Mouse (Mus musculus) left cerebral cortex, adult 18-20 months (tissue): ENCODE results near the gene Hhat. TPM values are rescaled to one million over a fixed set of nuclear protein-coding genes. Genes with fewer than 3 reads are reported as not detected.
A peak's percentile ranks its signal among the peaks of the same experiment; 100 is the strongest.

ENCODE experiments used
- DNase-seq, 2 experiments: peaks; one replicate each; pipeline ENCODE4 v3.0.0; 2021 to 2022; ENCODE audit warnings: low spot score in 2 of 2, mixed read lengths in 1 of 2
- long read RNA-seq, 2 experiments: library from polyadenylated mRNA; stranded (forward); transcript quantifications; one replicate each; pipeline ENCODE4 v2.0.0; 2021
- total RNA-seq, 2 experiments: library from RNA; stranded (reverse); gene quantifications; 2 replicates each; pipeline ENCODE4 v1.2.3; 2021

Hhat gene
- total RNA-seq: 1 to 10 TPM; 1.3 to 1.7 TPM
- long read RNA-seq, experiment 1: 0 reads
- long read RNA-seq, experiment 2: 0 reads

DNA sequence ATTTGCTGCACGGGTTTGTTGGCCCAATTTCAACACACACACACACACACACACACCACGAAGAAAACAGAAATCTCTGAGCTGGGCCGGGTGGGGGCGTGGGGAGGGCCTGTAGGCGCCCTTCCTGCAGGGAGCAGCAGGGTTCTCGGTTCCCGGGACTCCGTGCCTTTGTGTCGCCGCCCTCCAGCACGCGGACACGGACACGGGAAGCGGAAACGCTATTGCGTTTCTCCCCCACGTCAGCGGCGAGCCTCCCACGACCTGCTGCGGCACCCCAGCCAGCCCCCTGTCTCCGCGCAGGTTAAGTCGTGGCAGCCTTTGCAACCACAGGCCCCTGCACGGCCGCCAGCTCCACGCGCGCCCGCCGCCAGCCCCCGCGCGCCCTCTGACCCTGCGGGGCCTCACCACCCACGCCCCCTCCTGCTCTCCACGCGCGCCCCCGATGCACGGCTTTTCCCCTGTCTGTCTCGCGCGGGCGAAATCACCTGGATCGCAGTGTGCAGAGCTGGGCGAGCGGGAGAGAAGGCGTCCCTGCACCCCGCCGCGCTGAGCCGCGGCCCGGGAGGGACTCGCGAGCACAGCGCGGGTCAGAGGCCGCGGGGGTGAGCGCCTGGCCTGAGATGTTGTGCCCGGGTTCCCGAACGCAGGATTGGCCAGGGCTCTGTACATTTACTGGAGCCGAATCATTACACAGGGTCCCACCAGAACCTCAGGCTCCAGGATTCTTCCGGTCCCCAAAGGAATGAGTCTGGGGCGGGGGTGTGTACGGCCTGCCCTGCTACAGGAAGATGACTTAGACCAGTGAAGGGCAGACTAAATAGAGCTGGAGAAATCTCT lies at the start of gene Hhat:
Gene Hhat, minus strand, starts transcription at position 729 of the 837 bp plus-strand sequence.
- peak; percentile 65 to 80 for DNase-seq

DNA sequence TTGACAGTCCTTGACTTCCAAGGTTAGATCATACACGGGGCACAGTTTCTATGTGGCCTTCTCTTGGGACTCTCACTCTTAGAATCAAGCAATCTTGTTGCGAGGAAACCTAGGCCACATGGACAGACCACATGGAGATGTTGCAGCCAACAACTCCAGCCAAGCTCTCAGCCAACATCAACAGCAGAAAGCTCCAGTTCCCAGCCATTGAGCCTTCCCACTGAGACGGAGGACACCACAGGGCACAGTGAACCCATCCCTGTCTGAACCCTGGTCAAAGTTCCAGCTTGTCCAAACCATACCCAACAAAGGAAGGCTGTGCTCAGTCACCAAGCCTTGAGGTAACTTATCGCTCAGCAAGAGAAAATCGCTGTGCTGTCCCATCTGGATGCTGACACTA lies 47.3 kb upstream of the Hhat start:
- no peak for DNase-seq

DNA sequence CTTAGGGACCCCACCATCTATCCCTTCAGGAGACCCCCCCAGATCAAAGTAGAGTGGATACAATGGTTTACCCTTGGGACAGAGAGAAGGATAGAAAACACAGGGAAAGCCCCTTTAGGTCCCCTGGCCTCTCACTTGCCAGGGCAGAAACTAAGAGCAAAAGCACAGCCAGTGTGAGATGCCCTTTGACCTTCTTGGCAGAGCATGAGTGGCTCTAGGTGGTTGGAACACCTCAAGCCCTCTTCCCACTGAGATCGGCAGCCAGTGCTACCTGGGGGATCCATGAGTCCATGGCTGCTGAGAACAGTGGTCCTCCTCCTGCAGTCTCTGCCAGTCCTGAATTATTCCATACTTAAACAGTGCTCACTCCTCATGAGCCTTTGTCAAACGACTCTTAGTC lies 44.8 kb upstream of the Hhat start:
- DNase-seq: no peak

DNA sequence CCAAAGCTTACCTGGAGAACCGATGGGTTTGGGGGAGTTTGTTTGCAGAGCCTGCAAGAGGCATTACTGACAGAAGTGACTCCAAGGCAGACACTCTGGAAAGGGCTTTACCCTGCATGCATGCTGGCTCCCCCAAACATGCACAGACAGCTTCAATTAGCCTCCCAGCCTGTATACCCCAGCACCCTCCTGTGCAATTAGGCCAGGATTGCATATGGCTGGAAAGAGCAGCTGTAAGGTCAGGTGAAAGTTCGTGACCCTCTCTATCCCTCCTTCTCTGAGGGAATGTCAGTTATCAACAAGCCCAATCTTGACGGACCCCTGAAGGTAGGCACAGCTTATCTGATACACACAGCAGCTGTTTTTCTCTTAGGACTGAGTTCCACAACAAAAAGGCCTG lies 43.7 kb upstream of the Hhat start:
- DNase-seq: no peak

DNA sequence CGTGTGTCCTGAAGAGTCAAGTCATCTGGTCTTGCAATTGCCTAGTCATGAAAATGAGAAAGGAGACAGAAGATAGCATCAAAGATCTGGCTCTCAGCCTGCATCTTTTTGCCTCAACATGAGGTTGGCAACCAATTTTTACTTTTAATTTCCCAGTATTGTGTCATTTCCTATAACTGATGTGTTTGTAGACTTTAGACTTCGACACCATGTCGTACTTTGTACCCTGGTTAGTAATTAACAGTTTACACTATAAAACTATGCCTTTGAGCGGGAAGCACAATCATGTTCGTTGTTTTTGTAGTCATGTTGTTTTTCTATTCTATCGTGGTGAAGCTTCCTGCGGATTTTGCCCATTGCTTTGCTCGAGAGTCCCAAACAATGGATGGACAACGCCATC lies 41.7 kb upstream of the Hhat start:
- DNase-seq: no peak

DNA sequence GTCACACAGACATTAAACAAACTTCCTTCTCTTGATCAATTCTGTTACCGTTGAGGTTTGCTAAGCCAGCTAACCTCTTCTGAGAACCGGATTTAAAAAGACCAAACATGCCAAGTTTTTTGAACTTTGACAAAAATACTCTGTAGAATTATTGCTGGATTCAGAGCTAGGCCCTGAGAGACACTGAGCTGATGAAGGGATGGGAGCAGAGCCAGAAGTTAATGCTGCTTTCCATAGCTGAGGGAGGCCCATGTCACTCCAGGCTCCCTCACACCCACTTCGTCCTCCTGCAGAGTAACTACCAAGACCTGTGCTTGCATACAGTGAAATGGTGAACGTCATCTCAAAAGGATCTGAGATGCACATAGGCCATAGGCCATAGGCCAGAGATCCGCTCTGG lies 41.3 kb upstream of the Hhat start:
- DNase-seq: no peak

DNA sequence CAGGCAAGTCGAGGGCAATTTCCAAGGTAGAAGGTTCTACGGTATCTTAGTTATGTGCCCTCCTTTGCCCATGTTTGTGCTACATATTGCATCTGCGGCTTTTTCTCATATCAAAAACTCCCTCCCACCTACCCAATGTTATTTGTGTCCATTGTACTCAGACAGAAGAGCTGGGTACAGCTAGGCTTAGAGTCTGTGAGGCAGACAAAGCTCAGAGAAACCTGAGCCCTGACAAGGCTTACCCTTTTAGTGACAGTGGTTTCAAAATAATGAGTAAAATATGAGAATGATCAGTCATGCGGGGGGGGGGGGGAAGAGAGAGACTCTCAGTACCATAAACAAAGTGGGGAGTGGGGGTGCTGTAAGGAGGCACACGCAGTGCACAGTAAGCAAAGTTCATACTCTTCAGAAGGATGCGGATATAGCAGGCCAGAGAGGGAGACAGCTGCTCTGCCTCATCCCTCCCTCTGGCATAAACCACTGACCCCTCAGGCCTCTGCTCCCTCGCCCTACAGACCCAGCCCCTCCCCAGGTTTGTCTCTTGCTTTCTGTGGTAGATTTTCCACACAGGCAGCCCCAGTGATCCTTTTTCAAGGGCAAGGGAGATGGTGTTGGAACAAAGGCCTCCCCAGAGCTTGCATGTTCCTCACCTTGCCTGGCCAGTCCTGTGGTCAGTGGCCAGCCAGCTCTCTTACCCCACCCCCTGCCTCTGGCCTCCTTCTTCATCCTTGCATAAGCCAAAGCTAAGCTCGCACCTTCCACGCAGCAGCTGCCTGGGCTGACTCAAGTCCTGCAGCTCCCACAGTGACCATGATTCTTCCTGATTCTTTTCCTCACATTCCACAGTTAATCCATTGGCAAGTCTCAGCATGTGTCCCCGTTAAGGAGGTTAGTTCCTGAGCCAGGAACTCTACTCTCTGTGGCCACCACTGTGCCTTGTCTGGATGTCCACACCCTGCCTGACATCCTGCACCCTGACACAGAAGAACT lies 35.4 kb upstream of the Hhat start:
- DNase-seq: peak; percentile 52 to 72

DNA sequence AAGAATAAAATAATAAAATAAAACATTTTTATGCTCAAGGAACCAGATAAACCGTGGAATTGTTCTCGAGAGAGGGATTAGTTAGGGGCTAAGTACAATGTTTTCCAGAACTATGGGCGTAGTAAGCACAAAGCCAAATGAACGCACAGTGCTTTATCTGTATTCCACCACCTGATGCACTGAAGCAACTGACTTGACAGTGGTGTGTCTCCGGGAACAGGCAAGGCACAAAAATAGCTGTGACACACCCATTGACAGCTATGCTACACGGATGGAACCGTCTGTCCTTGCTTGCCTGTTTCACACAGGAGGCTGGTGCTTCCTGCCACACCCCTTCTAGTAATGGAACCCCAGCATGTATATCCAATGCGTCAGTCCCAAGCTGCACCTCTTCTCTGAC lies 29.3 kb upstream of the Hhat start:
- no peak for DNase-seq

DNA sequence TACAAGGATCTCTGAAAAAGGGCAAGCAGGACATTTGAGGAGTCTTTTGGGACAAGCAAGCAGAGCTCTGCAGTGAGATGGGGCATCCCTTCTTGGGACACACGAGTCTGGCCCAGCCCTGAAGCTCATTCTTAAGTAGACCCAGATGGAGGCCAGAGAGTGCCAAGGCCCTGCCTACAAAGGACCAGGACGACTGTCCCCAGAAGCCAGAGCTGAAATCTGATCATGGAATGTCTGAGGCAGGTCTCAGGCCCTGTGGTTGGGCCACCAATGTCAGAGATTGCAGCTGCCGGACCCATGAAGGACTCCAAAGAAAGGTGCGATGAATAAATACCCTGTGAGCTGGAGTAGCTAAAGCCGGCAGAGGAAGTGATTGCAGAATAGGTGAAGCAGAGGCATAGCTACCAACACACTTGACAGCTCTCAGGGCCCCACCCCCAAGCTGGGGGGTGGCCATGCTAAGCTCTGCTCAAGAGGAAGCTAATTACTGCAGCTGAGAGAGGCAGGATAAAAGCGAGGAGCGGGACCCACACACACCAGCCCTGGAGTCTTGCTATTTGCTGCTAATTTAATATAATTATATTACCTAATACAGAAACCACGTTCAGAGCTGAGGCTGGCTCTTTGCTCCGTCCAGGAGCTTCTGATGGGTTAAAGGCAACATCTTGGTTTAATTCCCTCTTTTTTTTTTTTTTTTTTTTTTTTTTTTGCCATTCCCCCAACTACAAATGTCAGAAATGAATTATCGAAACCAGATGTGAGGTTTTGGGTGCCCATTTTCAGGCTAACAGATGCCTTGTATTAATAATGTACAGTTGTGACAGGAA lies 28.4 kb upstream of the Hhat start:
- no peak for DNase-seq

DNA sequence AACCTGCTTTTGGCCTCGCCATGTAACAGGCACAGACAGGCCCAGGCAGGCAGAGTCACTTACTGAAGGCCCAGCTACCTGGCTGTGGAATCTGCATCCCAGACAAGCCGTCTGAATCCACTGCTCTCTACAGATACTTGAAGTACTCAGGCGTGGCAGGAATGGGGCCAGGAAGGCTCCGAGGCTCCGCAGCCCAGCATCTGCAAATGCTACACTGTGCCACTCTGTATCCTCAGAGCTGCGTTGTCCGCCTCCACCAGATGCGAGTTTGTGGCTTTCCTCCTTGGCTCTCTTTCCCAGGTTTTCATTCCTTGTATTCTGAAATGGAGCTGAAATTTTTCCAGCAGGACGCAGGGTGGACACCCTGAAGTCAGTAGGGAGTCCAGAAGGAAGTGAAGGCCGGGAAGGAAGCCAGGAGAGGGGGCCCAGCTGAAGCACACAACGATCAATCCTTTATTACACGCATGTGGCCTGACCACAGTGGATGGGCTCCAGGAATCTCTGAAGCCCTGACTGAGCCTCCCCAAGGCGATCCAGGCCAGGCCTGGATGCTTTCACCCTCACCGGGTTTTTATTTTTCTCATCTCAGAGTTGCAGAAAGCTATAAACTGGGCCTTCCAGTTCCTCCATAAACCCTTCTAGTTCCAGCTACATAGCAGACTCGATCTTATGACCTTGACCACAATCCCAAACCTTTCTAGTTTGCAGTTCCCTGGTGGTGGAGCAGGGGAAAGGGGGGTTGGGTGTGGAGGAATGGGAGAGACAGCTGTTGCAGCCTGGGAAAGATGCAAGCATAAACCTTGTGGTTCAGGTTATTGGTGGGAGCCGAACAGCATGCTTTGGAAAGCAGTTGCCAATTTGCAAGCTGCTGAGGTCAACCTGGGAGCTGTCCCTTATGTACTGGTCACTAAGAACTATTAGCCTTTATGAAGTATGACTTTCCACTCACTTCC lies 27.5 kb upstream of the Hhat start:
- DNase-seq: no peak

DNA sequence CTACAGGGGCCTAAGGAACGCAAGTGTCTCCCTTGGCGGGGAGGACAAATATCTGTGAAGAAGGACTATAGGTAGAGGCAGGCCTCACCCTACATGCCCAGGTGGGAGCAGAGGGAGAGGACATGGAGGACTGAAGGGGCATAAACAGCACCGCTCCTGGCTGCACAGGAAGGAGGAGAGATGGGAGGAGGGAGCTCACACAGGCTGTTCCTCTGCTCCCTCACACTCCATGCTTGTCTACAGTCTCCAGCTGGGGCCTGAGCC lies 25.9 kb upstream of the Hhat start:
- no peak for DNase-seq

DNA sequence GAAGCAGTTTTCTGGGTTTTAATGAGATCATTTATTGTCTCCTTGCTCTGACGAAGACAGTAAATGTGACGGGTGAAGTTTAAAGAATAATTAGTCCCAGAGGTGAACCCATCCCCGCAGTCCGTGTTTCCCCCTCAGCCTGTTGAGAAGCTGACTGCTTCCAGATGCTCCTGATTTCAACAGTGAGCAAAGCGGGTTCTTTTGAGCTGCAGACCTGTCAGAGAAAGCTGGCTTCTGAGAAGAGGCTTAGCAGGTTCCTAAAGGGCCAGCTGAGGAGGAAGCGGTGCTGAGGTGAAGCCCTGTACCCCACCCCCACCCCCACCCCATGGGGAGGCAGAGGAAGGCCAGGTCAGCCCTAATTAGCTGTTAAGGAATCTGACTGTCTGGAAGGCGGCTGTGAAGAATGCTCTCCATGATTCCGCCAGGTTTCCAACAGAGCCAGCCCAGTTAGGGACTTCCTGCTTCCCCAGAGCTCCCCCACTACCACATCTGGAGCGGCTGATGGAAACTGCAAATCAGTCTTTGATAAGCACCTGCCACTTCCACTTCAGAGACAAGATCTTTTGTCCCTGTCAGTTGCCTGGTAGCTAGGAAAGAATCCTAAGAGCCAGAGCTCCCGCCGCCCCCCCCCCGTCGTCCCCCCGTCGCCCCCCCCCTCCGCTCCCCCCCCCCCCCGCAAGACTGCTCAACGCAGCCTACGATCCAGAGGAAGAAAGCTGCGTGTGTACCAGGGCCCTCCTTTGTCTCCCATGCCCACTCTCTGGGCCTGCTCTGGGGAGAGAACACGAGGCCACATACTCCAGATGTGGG lies 25.4 kb upstream of the Hhat start:
- no peak for DNase-seq

DNA sequence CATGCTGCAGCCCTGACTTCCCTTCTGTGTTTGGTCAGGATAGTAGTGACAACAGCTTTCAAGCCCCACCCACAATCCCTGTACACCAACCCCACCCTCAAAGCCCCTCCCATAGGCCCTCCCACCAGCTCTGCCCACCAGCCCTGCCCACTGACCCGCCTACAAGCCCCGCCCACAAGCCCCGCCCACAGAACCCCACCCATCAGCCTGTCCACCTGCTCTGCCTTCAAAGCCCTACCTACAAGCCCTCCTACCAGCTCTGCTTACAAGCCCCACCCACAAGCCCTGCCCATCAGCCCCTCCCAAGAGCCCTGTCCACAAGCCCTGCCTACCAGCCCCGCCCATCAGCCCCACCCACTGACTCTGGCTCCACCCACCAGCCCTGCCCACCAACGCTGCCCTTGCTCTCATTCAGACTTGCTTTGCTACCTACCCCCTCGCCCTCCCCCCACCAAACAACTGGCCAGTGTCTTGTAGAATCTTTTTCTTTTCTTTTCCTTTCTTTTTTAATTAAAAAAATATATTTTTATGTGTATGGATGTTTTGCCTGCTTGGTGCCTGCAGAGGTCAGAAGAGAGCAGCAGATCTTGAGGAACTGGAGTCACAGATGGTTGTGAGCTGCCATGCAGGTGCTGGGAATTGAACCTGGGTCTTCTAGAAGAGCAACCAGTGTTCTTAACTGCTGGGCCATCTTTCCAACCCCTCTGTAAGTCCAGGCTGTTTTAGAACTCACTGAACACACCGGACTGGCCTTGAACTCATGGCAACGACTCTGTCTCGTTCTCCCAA lies 24.1 kb upstream of the Hhat start:
- no peak for DNase-seq

DNA sequence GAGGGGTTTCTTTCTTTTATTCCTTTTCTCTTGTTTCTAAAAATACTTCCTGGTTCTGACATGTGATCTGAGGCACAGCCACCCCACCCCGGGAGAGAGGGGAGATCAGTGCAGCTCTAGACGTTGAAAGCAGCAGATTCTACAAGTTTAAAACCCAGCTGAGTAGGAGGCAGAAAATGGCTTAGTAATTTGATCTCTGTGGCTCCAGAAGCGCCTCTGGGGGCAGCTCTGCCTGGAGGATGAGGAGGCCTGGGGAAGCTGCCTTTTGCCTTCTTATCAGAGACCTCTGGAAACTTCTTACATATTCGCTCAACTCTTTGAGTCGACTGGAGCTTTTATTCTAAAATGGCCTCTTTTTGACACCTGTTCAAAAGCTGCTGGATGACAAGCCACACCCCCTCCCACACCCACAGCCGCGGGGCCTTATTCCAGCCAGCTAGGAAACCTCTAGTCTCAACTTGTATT lies 20.9 kb upstream of the Hhat start:
- DNase-seq: no peak

DNA sequence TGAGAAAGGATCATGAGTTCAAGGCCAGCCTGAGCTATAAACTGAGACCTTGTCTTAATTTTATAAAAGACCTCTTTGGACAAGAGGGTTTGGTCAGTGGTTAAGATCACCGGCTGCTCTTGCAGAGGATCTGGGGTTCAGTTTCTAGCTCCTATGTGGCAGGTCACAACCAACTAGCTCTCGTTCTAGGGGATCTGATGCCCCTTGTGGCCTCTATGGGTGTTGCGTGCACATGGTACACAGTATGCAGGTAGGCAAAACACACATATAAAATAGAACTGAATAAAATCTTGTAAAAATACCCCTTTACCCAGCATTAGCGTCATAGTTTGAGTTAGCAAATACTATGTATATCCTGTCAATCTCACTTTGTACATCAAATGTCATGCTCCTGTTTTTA lies 19.4 kb upstream of the Hhat start:
- no peak for DNase-seq

DNA sequence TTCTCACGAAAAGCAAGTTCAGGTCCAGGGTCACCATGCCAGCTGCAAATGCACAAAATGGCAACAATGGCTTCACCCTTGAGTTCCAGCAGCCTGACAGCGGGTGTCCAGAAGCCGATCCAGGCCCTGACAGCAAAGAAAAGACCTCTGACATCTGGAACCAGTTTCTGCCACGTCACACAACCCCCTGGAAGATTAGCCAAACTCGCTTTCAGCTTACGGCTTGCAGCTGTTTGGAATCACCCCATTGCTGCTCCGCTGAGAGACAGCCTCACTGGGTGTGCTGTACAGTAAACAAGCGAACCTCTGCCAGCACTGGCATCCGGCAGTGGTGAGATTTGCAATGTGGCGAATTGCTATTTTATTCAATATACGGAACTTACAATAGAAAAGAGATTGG lies 18.8 kb upstream of the Hhat start:
- DNase-seq: no peak

DNA sequence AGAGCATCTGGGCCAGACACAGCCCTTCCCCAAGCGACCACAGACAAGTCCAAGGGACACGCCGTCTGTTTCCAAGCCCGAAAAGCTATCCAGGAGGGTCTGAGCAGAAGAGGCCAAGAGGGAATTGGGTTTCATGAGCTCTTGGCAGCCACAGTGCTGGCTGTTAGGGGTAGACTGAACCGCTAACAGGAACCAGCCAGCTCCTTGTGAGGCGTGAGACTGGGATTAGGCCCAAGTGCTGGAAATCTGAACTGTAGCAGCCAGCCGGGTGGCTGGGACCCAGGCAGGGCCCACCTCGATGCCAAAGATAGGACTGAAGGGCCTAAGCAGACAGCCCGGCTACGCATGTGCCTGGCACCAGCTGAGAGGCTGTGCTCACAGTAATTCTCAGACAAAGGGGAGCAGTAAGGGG lies 18.1 kb upstream of the Hhat start:
- DNase-seq: peak in 1 of 2 experiments; percentile 17

DNA sequence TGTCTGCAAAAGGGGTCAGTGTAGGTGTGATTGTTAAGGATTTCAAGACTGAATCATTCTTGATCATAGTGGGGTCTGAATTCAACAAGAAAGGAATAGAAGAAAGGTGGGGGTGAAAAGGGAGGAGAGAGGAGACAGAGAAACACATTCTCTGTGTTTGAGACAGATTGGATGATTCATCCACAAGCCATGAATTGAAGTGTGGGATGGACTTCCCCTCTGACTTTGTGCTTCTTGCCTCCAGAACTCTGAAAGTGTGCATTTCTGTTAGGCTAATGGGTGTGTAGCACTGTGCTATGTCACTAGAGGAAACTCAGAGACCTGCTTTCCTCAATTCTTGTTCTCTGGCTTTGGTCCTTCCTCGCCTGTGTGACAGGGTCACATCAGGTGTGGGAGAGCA lies 15.2 kb upstream of the Hhat start:
- DNase-seq: no peak
